Mouse (Mus musculus): ENCODE measurements around the gene Ccdc77. TPM values are rescaled to one million over a fixed set of nuclear protein-coding genes. Genes with fewer than 3 reads are reported as not detected.

Ccdc77 gene
- polyA plus RNA-seq, 1 experiment from 2014 or later: 24.7 TPM

Other genes starting within 250 kb of the Ccdc77 start
- gene D330020A13Rik, start 70.0 kb downstream of the Ccdc77 start, polyA plus RNA-seq (2016; fragmentation: Nextera tagmentation; extraction: Ambion mirVana): 0.27 TPM in 1 of 2 replicates, not detected in the other
- gene B4galnt3, start 69.8 kb downstream of the Ccdc77 start, polyA plus RNA-seq (2016; fragmentation: Nextera tagmentation; extraction: Ambion mirVana): 0.40 and 0.79 TPM in 2 replicates
- gene Kdm5a, start 250 bp downstream of the Ccdc77 start, polyA plus RNA-seq (2016; fragmentation: Nextera tagmentation; extraction: Ambion mirVana): 36.9 and 38.9 TPM in 2 replicates
- gene Il17ra, start 98.9 kb upstream of the Ccdc77 start, polyA plus RNA-seq (2016; fragmentation: Nextera tagmentation; extraction: Ambion mirVana): 4.6 and 6.5 TPM in 2 replicates
- gene Tmem121b, start 129.4 kb upstream of the Ccdc77 start, polyA plus RNA-seq (2016; fragmentation: Nextera tagmentation; extraction: Ambion mirVana): 0.03 and 0.07 TPM in 2 replicates
- gene Hdhd5, start 166.9 kb upstream of the Ccdc77 start, polyA plus RNA-seq (2016; fragmentation: Nextera tagmentation; extraction: Ambion mirVana): 20.5 and 20.6 TPM in 2 replicates

Data from heart, embryonic 10.5 days (tissue).